Mouse (Mus musculus): ENCODE measurements at regions not wholly inside any gene's neighbourhood (a gene's known extent, or its start where the extent isn't known, plus 50 kb on each side); places are given as distances from the start of the nearest gene placed in this dataset.

DNA sequence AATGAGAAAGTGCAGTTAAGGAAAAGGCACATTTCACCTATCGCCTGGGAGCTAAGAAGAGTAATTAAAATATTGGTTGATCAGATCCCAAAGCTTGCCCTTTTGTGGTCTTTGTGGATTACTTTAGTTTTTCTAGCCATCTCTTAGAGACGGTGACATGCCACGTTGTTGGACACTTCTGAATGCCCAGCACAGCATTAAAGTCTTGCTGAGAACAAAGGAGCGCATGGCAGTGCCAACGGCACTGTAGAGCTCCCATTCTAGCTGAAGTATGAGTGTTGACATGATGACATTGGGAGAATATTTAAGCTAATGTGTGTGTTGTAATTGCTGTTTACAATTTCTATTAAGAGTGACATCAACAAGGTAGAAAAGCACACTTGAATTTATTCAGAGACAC is 424.6 kb downstream of the Ptprc start:
- no peak for DNase-seq (ENCODE audit: low spot score)

DNA sequence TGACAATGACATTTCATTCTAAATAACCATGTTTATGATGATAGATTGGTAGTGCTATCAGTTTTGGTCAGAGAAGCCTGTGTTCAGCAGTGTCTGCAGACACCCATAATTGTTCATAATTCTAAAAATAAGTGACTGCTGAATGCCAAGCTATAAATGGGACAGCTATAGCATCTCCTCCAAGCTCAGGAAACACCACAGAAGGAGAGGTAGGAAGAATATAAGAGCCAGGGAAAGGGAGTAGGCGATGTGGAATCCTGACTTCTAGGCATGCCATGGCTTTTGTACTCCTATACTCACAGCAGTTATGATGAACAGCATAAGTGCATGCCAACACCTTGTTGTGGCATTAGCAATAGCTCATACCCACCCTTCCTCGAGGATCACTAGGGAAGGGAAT is 429.4 kb downstream of the Ptprc start:
- DNase-seq (ENCODE audit: low spot score), result no peak

DNA sequence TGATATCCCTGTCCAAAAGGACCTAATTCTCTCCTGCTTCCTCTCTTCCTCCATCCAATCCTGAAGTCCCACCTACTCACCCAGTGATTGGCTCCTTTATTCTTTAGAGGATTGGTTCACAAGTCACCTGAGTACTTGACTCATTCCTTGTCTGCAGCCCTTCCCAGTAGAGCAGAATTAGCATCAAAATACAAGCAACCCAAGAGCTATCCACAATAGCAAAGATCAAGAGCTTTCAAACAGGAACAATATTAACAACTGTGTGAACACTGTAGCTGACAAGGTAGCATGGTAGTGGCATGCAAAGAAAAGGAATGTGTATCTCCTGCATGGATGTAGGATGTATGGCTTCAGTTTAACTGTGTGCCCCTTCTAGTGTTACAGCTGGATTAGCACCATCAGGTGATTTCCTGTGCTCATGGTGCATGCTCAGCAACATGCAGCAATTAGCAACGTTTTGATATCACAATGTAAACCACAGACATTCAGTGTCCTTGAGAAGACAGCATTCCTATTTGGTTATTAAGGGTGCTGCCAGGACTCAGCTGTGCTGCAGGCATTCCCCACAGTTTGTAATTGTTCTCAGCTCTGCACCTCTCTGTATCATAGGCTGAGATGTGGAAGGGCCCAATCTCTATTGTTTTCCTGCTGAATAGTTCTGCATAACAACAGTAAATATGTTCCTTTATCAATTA is 437.2 kb downstream of the Ptprc start:
- no peak for DNase-seq (ENCODE audit: low spot score)

DNA sequence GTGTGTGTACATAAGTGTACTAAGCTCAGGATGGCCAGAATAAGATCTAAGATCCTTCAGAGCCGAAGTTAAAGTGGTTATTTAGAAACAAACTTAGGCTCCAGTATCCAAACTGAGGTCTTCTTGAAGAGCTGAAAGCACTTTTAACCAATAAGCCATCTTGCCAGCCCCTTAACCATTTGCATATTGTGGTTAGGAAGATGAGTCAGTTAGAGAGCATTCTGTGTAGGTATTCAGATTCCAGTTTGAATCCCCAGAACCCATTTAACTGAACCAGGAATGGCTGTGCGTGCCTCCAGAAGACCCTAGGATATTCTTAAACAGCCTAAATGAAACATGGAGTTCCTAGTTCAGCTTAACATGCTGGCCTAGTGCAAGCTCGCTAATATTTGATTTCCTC is 471.6 kb downstream of the Ptprc start:
- DNase-seq (ENCODE audit: low spot score), result no peak

DNA sequence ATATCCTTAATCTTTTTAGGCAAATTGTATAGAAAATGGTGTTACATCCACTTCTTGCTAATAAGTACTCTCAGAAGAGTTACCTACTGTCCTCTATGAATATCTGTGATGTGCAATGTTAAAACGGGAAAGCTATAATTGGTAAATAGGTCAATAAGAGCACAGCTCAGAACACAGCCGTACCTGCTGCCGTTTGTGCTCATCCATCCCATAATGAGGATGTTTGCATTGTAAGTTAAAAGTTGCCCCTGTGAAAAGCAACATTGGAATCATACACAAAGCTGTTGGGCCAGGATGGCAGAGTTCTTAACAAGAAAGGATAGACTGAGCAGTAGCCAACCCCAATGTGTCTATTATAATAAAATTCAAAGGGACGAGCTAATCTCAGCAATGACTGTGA is 476.6 kb downstream of the Ptprc start:
- DNase-seq (ENCODE audit: low spot score), result no peak

DNA sequence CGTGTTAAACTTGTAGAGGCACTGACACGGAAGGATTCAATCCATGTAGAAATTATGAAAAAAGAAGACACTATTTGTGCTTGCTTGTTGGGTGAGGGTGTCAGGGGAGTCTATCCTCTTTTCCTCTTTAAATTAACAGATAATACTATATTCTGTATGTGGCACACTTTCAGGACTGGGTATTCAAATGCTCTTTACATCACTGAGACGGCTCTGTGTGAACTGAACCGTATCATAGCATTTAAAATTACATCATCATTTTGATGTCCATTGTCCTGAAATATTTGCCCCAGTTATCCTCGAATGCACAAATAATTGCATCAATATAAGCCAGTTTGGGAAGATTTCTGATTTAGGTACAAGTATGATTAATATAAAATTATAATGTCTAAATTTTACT is 478.2 kb downstream of the Ptprc start:
- DNase-seq (ENCODE audit: low spot score), result no peak

DNA sequence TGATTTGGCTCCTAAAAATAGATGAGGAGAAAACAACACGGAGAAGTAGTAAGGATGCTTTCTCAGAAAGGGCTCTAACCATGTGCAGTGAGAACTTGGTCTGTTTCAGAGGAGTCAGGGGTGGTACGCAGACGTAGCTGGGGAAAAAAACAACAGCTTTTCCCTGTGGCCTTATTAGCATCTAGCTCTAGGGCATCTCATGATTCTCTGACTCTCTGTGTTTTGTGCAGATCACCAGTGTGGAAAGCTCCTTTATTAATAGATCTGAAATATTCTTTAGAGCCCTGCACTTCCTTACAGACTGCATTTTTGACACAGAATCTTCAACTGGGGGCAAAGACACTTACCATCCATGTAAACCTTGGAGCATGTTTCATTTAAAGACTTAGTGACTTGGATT is 478.7 kb downstream of the Ptprc start:
- DNase-seq (ENCODE audit: low spot score), result no peak

DNA sequence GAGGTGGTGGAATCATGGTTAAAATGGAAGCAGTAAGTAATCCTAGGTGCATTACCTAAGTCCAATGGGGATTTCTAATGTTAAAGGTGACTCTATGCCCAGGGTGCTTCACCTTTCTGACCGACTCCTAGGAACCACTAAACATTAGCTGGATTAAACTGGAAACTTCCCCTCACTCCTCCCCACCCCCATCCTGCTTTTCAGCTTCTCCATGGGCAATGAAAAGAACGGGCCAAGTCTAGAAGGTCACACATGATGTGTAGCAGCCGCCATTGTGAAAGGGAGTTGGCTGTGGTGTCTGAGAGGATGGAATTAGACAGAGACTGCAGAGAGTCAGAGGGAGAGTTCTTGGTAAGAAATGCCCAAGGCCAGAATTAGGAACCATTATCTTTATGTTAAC is 479.8 kb downstream of the Ptprc start:
- DNase-seq (ENCODE audit: low spot score), result no peak

DNA sequence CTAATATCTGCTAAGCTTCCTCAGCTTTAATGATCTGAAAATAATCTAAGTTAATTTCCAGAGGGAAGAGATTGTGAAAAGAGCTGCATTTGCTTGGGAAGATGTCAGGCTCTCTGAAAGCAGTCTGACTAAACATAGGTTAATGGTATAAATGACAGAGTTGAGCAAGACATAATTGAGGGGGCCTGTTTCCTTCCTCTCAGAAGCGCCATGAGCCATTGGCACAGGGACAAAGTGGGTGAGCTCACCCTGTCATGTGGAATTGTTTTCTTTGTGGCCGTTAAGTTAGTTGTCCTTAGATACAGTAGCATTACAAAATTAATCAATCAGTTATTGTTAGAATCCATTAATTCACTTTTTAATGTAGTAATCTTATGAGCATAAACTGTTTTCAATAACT is 483.0 kb downstream of the Ptprc start:
- DNase-seq (ENCODE audit: low spot score), result no peak

DNA sequence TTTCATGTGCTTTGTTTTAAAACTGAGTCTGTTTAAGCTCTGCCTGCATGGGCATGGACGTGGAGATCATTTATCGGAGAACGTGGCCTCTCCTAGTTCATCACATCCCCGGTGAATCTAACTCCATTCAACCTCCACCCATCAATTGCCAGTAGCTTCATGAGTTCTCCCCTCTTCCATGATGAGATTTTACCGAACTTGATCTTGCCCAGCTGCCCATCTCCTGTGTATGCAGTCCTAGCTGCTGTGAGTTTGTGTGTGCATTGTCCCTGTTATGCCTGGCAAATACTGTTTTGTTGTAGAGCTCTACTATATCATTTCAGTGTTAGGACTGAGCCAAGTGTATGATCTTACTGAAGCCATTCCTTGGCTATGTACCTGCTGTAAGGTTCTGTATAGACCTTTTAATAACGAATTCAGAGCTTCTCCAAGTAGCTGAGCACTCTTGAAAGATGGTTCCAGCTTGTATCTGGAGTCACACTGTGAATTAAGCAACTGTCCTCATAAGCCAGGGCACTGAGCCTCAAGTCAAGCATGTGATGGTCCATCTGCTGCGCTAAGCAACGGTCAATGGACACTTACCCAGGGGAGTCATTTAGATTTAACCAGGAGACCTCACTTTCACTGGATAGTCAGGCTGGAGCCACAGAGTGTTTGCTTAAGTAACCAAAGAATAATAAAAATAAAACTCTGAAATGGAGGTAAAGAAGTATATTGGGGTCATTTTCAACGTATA is 484.5 kb downstream of the Ptprc start:
- no peak for DNase-seq (ENCODE audit: low spot score)

DNA sequence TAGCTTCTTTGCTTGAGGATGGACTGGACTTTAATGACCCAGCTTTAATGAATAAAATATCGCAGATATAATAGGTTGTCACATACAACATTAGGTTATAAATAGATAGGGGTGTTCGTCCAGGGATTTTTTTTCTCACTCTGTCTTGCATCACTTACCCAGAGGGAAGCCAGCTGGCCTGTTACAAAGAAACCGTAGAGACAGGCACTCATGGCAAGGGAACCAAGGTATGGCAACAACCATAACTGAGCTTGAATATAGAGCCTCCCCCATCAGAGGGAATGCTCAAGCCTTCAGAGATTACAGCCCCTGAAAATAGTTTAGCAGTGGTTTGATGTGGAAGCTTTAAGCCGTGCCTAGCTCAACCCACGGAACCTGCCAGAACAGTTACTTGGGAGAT is 504.9 kb downstream of the Ptprc start:
- no peak for DNase-seq (ENCODE audit: low spot score)

DNA sequence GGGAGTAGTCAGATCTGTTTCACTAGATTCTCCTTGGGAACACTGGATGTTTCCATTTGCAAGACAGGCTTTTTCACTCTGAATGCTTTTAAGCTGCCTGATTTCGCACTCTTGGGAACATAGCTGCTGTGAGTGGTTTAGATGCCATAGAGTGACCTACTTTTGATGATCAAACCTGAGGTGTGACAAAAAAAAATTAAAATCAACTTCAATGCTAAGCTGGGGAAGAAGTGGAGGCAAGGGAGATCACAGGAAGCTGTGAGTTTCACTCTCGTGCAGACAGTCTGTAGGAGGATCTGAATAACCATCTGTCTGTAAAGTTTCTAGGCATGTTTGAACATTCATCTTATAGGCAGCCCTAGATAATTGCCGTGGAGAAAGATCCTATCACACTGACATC is 505.7 kb downstream of the Ptprc start:
- DNase-seq (ENCODE audit: low spot score), result no peak

DNA sequence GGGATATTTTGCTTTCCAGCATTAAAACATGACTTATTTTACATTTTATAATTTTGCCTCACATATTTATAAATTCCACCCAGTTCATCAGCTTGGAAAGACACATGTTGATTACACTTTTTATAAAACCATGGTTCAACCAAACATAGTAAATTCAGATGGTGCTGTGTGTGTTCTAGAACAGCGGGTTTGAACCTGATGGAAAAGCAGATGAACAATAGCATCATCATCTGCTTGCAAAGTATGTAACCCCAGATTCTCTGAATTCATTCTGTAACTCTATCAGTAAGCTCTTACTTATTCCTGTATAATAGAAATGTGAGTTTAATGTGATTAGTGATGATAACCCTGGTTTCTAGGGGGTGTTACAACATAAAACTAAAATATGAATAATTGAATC is 517.4 kb downstream of the Ptprc start:
- no peak for DNase-seq (ENCODE audit: low spot score)

DNA sequence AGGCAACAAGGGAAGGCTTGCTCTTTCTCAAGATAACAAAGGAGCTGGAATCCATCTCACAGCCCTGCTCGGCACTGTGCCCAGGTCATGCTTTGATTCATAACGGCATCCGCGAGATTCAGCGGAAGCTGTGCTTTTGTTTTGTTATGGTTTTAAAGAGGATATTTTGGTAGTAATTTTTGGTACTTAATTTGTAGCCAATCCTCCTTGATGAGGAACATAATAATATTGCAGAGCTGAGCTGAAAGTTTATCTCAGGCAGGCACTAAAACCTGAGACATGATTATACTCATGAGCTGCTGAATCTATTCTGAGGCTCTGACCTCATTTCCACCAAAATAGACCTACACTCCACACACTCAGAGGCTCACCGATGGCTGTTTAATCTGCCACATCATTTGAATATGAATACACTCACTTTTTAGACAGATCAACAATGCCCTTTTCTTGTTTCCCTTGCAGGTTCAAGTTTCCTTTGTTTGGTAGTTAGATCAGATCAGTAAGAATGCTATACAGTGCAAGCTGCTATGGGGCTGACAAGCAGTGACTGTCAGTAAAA is 518.5 kb downstream of the Ptprc start:
- no peak for DNase-seq (ENCODE audit: low spot score)

DNA sequence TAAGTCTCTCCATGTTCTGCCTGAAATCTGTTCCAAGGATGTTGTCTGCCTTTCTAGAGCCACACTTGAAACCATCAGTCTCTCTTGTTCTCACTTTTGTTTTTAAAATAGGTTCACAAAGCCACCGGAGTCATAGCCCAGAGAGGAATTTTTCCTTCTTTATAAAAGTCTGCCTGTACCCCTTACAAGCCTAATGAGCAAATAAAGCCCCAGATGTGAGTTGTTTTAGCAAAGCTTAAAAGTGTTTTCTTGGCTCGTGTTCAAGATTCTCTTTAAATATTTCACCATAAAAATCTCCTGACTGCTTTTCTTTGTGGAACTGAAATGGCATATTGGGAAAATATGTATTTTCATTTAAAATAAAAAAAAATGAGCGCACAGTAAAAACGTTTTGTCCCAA is 521.3 kb downstream of the Ptprc start:
- DNase-seq (ENCODE audit: low spot score), result no peak

DNA sequence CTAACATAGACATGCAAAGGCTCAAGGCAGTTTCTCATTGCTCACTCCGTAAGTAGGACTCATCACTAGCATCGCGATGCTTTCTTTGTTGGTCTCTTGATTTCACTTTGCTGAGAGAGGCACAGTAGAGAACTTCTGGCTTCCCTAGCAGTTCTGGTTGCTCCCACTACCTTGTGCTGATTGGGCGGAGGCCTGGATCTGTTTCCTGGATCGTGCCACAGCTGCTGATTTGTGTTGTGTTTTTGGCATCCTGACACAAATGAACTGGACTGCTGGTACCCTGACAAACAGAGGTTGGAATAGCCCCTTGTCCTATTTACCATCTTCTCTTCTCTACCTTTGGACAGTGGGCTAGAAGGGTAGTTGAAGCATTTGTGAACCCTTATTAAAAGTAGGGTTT is 522.0 kb downstream of the Ptprc start:
- DNase-seq (ENCODE audit: low spot score), result no peak

DNA sequence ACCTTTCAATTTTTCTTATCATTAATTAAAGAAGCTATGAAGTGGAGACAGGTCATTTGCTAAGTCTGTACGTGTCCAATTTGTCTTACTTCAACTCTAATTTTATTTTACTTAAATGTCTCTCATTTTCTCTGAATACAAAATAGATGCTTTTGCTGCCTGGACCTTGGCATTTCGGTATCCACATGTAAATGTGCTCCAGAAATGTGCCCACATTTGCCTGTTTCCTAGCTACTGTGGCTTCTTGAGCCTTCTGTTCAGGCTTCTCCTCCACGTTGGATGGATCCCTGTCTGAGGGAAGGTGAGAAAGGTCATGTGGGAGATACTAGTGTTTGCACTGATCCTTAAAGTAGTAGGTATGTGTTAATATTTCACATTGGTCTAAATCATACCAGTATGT is 524.9 kb downstream of the Ptprc start:
- no peak for DNase-seq (ENCODE audit: low spot score)

DNA sequence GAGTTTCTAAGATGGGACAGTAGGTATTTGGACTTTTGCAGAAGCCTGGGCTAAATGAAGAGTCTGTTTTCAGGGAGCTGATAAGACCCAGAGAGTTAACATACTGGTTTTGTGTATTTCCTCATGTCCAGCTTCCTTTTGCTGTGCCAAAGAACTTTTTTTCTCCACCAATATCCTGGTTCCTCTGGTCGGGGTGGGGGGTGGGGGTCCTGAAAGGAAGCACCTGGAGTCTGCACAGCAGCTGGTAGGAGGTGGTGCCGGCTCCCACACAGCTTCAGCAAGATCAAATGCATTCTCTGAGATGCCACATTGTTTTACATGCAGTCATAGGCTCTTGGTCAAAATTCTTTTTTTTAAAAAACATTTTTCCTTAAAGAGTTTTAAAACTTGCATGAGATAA is 525.4 kb downstream of the Ptprc start:
- no peak for DNase-seq (ENCODE audit: low spot score)

DNA sequence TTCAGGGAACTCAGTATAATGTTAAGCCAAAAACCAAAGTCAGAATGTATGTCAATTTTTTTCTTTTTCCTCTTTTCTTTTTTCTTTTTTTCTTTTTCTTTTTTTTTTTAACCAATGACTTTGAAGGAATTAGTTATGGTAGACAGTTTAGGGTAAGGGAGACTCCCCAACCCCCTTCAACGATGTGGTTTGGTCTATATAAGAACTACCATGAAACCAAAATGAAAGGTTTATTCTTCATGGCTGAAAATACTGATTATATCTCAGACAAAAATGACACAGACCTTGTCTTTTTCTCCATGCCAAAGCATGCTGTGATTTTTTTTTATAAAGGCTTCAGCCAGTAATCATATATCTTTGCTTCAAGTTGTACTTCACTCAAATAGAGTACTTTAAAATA is 526.7 kb downstream of the Ptprc start:
- DNase-seq (ENCODE audit: low spot score), result no peak

DNA sequence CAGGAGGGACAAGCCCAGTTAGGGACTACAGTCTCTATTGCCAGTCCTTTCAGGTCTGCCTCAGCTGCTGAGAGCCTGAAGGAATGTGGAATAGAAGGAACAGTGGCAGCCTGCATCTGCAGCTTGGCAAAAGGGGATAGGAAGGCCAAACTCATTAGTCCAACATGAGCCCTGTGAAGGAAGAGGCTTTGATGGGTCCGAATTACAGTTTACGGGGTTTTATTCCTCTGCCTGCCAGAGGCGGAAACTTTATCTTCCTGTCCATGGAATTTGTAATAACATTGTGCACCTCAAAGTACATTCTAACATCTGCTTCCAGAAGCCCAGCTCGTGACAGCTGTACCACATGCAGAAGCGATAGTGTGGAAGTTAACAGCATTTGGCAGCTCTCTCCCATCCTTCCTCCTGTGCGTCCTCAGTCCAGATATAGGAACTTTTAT is 530.9 kb downstream of the Ptprc start:
- no peak for DNase-seq (ENCODE audit: low spot score)

DNA sequence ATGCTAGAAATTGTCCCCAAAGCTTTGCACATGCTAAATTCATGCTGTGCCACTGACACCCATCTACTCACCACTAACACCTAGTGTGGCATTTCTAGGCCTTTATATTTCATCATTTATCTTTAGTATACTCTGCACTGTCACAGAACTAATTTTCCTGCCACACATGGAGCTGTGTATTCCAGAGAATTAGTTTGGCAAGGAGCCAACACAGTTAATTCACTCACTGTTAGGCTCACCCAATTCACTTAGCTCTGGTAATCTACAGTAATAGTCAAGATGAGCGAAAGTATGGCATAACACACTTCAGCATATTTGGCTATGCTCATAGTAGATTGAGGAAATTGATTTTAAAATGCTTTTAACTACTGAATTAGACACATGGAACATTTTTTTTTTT is 532.0 kb downstream of the Ptprc start:
- no peak for DNase-seq (ENCODE audit: low spot score)

DNA sequence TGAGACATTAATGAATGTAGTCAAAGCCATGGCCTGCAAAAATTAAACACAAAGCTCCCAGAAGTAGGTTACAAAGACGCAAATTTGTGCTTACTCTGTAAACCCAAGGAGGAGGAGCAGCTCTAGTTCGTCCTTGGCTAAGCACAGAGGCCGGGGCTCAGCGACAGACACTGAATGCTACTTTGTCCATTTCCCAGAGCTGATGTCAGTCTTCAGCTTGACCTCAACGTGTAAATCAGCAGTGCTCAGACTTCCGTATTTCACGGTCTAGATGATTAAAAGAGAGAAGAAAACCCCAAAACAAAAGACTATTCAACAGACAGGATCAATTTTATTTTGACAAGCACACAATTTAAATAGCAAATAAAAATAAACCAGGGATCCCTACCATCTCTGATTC is 534.7 kb downstream of the Ptprc start:
- no peak for DNase-seq (ENCODE audit: low spot score)

DNA sequence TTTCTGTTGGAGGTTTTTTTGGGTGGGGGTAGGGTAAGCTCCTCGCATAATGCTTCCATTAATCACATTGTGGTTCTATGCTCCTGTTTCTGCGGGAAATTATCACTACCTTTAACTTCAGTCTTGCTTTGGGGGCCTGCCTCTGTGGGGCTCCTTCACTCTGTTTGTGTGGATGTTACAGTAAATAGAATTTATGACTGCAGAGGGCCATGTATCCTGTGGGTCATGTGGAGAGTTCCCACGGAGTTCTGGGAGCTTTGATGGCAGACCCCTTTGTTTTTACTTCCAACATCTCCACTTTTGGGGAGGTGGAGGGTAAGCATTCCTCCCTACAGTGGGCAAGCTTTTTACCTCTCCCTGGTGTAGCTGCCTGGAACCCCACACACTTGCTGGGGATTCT is 538.6 kb downstream of the Ptprc start:
- DNase-seq (ENCODE audit: low spot score), result no peak

All from urinary bladder, postnatal 25 days (tissue).